Mouse (Mus musculus): ENCODE measurements at regions not wholly inside any gene's neighbourhood (a gene's known extent, or its start where the extent isn't known, plus 50 kb on each side); places are given as distances from the start of the nearest gene placed in this dataset.

DNA sequence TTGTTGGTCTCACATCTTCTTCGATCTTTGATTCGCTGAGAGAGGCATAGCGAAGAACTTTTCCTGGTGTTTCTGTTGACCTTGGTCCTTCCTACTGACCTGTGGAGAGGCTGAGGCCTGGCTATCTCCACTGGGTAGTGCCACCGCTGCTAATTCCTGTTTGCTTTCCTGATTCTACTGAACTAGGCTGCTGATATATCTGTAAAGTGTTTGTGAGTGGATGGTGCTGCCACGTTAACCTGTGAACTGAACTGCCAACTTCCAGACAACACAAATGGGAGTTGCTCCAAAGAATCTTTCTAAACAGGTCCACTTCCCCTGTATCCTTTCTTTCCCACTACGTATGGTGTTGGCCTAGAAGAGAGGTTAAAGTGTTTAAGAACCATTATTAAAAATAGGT, 78.0 kb upstream of the Akt3 start:
- DNase-seq (ENCODE audit: low spot score): no peak

DNA sequence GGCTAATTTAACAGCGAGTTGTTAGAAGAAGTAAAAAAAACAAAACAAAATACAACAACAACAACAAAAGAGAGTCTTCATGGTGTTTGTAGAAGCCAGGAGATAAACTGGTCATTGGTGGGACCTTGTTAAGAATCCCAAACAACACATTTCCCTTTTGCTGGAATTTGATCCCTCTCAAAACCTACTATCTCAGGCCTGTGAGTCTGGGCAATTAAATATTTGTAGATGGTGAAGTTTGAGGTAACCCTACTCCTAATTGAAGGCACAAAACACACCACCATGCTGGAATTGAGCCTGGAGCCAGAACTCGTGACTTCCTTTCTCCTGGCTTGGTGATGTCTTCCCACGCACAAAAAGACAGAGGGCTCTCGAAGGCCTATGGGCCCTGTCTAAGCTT, 65.4 kb upstream of the Akt3 start:
- no peak for DNase-seq (ENCODE audit: low spot score)

DNA sequence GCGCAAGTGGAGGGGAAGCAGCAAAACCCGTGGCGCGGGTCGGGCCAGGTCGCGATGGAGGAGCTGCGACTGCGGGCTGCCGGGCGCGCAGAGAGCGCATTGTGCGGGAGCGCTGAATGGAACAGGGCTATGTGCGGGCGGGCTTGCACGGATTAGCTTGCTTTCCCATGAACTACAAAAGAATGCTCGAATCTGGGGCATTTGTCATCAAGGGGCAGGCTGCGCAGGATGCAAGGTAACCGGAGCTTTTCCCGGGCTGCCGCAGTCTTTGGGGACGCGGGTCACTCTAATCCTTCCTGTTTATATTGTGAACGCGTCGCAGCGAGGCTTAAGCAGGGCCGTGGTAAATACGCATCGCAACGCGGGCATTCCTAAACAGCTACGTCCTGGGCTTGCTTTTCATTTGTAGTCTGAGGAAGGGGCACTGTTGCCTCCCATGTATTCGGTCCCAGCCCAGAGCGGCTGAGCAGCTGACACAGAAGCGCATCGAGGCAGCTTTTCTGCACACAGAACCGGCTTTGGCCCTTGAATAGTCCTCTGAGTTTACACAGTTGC, 64.8 kb upstream of the Akt3 start:
- DNase-seq (ENCODE audit: low spot score): no peak

DNA sequence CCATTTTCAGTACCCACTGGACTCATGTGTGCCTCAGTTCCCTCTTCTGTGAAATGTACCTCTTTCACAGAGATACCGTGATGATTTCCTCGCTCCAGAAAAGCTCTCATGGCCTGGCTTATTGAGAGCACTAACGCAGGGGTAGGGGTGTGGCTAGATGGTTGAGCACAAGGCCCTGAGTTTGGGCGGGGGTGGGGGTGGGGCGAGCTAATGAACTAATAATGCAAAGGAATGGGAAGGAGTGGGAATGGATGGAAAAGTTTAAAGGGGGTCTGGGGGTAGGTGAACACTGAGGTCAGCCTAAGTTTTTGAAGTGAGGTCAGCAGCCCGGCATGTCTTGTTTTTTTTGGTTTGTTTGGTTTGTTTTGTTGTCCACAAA, 64.3 kb upstream of the Akt3 start:
- DNase-seq (ENCODE audit: low spot score): no peak

DNA sequence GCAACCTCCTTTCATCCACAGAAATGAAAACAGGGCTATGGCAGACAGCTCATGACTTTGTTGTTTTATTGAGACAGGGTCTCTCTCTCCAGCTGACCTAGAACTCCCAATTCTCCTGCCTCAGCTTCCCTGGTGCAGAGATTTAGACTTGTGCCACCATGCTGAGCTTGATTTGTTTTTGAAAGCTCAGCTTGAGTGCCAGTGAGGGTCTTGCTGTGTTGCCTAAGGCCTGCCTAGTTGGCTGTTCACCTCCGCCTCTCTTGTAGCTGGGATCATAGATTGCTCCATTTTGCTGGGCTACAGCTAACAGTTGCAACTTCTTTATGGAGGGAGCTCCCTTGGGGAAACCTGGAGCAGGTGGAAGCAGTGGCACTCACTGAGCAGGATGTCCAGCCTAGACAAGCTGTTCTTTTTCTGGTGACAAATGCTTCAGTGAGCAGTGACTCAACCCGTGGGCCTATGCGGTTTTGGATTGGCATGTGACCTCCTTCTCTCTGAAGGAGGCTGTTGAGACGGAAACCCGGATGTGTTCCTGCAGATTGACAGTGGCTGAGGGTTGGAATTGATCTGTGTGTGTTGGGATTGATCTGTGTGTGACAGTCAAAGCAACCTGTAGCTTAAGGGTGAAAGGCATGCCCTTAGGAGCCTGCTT, 63.8 kb upstream of the Akt3 start:
- DNase-seq (ENCODE audit: low spot score): no peak

DNA sequence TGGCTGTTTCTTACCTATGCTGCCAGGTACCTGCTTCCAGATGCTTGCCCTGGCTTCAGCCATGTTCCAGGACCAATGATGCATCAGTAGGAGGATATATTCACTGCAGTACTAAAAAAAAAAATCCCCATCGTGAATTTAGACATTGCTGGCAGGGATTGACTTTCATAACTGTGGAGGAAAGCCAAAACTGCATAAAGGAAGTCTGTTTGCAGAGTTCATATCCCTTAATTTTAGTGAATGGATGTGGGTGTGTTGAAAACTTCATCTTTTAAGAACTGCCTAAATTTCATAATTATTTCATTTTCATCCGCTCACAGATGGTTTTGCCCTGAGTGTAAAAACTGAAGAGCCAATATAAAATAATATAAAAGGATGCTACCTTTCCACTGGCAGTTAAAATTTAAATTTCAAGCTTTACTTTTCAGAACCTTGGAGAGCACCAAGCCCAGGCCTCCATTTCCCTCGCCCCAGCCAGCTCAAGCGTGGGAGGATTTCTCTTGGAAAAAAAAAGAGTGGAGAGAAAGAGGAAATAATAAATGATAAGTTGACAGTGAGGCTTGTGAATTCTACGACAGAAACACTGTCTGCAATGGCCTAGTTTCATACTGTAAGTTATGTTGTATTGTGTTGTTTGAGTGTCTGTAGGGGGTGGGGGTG, 50.3 kb upstream of the Akt3 start:
- no peak for DNase-seq (ENCODE audit: low spot score)
